Mouse (Mus musculus): ENCODE measurements around the gene Pstpip1.

Pstpip1 gene

GRCm38 (mm10) chr9:56089778-56090520 lies at the start of gene Pstpip1:
Pstpip1 (plus strand) TSS chr9:56089962.
- DNase-seq = peak; percentile 87

- DNase-seq = peak; percentile 97
Measured at GRCm38 (mm10) chr9:56041372-56042180, 48.2 kb upstream of the Pstpip1 start, which contains the start of gene Rcn2. Rcn2 (plus strand) TSS chr9:56041845.

- no peak for DNase-seq
Measured at GRCm38 (mm10) chr9:56042181-56042621, 47.6 kb upstream of the Pstpip1 start.

DNA sequence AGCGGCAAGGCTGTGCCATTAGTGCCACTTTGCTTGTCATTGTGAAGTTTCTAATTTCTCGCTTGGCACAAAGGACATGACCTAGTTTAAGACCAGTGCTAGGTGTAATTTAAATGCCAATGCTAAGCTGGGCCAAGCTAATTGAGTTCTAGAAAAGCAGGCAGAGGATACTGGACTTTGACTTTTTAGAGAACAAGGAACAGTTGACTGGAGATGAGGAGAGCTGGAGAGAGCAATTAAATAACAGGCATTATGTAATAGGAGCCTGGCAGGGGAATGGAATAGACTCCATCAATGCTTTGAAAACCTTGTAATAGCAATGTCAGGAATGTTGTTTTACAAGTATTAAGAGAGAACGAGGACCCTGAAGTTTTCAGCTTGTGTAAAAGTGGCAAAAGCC lies 36.0 kb upstream of the Pstpip1 start:
- DNase-seq = no peak

DNA sequence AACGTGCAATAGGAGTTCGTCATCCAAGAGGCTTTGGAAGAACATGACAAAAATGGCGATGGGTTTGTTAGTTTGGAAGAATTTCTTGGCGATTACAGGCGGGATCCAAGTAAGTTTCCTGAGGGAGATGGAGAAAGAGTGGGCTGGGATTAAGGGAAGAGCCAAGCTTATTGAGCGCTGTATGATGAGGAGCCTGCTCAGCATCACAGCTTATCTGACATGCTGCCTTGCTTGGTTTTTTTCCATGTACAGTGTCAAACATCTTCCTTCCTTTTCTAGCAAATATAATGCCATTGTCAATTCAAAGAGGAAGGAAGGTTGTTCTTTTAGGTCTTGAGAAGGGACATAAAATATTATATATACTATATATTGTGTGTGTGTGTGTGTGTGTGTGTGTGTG lies 33.6 kb upstream of the Pstpip1 start:
- no peak for DNase-seq

GRCm38 (mm10) chr9:56062336-56062735 lies 27.4 kb upstream of the Pstpip1 start:
- no peak for DNase-seq

GRCm38 (mm10) chr9:56065011-56065410 lies 24.8 kb upstream of the Pstpip1 start:
- no peak for DNase-seq

GRCm38 (mm10) chr9:56067964-56068363 lies 21.8 kb upstream of the Pstpip1 start:
- no peak for DNase-seq

DNA sequence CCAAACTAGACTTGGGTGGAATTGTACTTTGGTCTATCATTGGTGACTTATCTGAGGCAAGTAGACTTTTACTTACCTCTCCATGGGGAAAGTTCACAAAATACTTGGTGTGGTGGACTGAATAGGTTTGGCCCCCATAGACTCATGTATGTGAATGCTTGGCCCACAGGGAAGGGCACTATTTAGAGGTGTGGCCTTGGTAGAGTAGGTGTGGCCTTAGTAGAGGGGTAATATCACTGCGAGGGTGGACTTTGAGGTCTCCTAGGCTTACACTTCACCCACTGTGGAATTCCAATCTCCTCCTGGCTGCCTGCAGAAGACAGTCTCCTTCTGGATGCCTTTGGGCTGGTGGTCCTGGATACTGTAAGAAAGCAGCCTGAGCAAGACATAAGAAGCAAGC lies 21.1 kb upstream of the Pstpip1 start:
- no peak for DNase-seq

DNA sequence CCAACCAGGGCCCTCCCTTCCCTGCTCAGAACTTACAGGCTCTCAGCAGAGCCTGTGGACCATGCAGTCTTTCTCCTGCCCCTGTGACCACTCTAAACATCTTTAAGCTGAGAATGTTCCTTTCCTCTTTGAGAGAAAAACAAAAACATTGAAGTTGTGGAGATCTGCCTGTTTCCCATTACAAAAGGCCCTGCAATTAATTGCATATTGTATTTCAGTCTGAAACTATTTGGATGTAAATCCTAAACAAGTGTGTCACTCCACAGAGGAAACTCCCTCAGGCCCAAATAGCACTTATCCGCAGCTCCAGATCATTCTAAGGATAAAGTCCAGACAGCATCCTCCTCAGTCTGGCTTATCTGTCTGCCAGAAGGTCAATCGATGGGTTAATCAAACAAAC lies 16.9 kb upstream of the Pstpip1 start:
- no peak for DNase-seq

GRCm38 (mm10) chr9:56074863-56075262 lies 14.9 kb upstream of the Pstpip1 start:
- no peak for DNase-seq

DNA sequence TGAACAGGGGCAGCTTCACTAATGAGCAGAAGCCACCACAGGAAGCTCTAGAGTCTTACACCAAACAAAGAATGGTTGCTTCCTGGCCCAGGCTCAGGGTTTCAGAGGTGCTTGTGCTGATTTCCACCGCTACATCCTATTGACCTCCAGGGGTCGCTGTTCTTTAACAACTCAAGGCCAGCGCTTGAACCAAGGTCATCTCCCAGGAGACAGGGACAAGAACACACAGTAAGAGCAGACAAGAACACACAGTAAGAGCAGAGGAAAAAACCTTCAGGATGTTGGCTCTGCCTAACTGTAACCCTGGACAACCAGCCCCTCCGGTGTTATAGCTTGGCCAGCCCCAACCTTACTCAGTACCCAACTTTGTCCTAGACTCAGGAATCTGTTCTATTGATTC lies 14.5 kb upstream of the Pstpip1 start:
- peak; percentile 86 for DNase-seq

- peak; percentile 70 for DNase-seq
Measured at GRCm38 (mm10) chr9:56075901-56076620, 13.7 kb upstream of the Pstpip1 start.

DNA sequence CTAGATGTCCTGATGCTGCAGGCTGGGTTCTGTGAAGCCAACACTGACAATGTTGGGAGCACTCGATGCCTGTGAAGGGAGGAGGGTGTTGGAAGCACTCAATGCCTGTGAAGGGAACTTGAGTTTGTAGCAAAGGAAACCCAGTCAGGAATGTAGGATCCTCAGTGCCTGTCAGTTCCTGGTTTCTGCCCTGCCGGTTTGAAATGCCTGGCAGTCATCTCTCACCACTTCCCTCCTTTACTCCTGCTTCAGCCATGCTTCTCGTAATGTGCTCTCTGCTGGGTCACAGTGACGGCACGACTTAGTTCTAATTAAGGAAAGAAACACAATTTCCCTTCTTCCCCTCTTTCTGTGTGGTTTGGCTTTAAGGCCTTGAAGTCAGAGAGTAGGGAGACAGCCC lies 10.2 kb upstream of the Pstpip1 start:
- DNase-seq = no peak

DNA sequence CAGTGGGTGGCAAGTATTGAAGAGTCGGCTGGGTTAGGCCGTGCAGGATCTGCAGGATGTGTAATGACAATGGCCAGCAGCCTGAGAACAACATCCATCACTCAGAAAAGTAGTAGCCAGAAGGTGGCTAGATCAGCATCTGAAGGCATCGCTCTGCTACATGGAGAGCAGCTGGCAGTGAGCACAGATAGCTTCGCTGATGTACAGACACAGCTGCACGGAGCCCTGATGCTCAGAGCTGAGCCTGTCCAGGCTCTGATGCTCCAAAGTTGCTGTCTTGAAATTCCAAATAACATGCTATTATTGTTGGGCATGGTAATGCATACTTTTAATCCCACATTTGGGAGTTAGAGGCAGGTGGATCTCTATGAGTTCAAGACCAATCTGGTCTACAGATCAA lies 3.2 kb upstream of the Pstpip1 start:
- no peak for DNase-seq

- no peak for DNase-seq
Measured at GRCm38 (mm10) chr9:56090546-56091225, 924 bp downstream of the Pstpip1 start.

DNA sequence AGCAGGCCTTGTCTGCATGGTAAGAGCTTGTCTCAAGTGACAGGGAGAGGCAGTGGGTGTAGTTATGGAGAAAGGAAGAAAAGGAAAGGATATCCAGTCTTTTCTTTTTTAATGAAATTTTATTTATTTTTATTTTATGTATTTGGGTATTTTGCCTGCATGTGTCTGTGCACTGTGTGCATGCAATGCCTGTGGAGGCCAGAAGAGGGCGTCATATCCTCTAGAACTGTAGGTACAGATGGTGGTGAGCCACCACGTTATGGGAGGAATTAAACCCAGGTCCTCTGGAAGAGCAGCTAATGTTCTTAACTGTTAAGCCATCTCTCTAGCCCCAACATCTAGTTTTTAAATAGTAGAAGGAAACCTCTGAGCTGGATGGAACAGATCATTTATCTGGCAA lies 2.3 kb downstream of the Pstpip1 start:
- no peak for DNase-seq

GRCm38 (mm10) chr9:56097584-56098298 lies 8.0 kb downstream of the Pstpip1 start:
- no peak for DNase-seq

DNA sequence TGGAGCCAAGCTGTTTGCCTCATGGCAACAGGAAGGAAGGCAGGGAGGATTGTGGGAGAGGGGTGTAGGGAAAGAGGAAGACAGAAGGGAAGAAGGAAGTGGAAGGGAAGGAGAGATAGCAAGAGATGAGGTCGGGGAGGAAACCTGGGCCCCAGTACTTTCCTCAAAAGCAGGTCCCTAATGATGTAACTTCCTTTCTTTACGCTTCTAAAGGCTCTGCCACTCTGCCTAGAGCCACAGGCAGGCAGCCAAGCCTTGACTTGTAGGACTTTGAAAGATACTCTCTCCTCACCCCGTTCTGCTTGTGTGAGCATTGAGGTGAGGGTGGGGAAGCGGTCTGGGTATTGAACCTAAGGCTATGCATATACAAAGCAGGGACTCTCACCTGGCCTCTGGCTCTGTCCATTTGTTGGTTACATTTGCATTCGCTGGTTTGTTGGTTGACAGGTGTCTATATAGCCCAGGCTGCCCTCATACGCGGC lies 10.3 kb downstream of the Pstpip1 start:
- DNase-seq = no peak

GRCm38 (mm10) chr9:56101022-56101421 lies 11.3 kb downstream of the Pstpip1 start:
- no peak for DNase-seq

DNA sequence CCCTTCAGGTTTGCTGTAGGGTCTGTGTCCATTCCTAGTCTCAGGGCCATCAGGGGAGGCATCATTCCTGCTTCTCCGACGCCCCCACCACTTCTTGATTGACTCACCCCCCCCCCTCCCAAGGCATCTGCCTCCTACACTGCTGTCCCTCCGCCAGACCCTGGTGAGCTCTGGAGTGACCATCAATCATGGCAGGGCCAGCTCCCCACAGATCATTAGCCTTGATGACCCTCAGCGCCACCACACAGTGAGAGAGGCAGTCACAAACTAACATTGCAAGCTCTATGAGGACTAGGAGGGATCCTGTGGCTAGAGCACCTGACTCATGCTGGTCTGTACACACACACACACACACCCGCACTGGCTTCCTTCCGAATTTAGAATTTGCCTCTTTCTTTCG lies 15.2 kb downstream of the Pstpip1 start:
- no peak for DNase-seq
